Mouse (Mus musculus) brain, embryonic 18.5 days (tissue): ENCODE results near the gene Il16.
A peak's percentile ranks its signal among the peaks of the same experiment; 100 is the strongest.

Experiments used
- DNase-seq: peaks from one replicate; pipeline ENCODE4 v3.0.0-alpha.2; 2012; ENCODE audit warnings: low read depth, low spot score

The Il16 gene

DNA sequence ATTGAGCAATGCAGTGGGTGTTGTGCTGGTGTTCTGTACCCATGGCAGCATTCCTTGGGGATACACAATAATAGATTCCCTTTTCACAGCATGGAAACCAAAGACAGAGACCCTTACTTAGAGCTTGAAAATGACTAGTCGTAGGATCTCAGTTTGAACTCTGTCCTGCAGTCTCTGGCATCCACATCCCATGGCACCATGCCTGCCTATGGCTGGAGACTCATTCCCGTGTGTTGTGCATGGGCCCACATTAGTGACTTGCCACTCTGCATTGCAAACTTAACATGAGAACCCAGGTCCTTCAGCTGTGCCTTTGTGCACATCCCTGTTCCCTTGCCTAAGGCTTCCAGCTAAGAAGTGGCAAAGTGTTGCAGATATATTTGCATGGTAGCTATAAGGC lies 100.8 kb downstream of the Il16 start:
- DNase-seq: no peak

- DNase-seq: no peak
Observed at GRCm38 (mm10) chr7:83643581-83643980, 101.9 kb downstream of the Il16 start.

- no peak for DNase-seq
Observed at GRCm38 (mm10) chr7:83641163-83641562, 104.4 kb downstream of the Il16 start.

DNA sequence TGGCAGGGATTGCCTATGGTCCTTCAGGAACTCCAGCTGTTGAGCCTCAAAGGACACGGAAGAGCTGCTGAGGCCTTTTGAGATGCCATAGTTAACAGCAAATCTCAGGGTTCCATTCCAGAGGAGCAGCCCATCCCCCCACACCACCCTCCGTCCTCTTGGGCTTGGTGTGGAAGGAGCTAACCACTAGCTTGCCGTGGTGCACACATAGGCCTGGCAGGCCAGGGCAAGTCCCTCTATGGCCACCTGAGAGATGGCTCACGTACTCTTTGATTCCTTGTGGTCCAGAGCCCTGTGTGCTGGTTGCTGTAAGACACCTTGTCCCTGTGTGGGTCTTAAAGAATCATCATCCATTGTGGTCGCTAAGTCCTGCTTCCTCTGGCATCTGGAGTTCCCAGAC lies 104.9 kb downstream of the Il16 start:
- no peak for DNase-seq

DNA sequence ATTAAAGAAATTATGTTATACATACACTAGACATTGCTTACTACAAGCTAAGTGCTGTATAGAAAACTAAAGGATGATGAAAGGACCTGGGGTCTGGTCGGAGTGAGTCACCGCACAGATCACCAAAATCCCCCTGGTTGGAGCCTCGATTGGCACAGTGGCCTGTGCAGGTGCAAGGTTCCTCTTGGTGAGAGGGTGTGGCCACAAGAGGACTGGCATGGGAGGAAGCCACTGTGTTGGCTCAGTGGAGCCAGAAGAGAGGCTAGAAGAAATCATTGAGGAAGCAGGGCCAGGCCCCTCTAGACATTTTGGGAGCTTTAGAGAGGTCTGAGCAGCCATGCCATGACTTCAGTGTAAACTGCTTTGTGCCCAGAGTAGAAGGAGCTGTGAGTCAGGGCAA lies 106.4 kb downstream of the Il16 start:
- DNase-seq: no peak

DNA sequence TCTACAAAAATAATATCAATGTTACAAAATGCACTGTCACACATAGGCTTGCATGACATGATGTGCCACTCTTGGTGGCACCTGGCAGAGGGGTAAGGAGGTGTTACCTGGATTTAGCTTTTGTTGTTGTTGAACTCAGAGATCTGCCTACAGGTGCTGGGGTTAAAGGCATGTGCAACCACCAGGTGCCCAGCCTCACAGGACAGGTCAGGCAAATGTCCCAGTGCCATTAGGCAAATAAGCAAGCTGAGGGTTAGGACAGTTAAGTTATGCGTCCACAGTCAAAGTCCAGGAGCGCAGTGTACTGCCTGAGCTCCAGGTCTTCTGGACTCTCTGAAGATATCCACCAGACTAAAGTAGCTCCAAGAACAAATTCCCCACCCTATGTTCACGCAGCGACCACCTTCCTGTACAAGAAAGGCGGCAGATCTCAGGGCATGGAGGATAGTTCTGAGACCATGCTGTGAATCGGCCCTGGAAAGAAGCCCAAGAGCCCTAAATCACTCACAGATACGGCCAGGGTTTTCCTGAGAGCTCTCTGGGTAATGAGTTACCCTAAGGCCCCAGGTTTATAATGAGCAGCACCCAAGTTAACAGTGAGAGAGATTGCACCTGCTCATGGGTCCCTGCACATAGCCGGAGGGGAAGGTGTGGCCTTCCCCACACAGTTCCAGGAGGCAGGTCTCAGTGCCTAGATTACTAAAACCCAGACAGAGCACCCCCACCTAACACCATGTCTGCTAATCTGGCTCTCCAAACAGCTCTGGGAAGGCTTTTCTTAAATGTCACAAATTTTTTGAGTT lies 107.5 kb downstream of the Il16 start:
- DNase-seq: no peak

GRCm38 (mm10) chr7:83636425-83636824 lies 109.1 kb downstream of the Il16 start:
- DNase-seq: no peak

DNA sequence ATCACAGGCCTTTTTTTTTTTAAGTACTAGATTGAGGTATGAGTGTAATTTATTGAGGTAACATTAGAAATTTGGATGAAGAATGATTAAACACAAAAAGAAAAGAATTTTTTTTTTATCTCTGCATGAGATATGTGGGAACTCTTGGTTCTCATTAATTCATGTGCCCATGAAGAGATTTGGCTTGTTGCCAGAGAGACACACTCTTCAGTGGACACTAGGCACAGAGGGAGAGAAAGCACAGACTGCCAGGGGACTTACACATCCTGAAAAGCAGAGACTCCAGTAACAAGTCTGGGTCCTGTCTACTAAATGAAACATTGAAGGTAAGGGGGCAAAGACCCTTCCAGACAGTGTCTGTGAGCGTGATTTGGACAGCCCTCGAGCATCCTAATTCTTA lies 109.8 kb downstream of the Il16 start:
- DNase-seq: no peak

GRCm38 (mm10) chr7:83633856-83634255 lies 111.7 kb downstream of the Il16 start:
- no peak for DNase-seq

DNA sequence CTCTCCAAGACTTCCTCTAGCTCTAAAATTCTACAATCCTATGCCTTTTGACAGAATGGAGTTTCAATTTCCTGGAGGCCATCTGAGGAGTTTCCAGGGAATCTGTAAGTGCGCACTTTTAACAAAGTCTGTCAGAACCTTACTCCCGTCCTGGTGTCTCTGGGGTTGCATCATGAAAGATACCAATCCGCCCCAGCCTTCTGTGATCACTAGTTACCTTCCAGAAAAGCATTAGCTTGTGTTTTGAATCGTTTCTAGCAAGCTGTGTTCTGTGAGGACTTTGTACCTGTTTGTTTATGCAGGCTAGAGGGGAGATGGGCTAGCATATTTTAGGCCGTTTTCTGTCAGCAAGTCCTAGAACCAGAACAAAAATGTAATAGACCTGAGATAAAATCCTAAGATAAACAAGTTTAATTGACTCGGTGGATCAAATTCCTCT lies 112.8 kb downstream of the Il16 start:
- no peak for DNase-seq

GRCm38 (mm10) chr7:83631828-83632681 lies 113.5 kb downstream of the Il16 start, which contains the start of gene Stard5:
Gene Stard5 (plus strand): TSS chr7:83631959.
- DNase-seq: peak; percentile 86

- DNase-seq: peak; percentile 6
Observed at GRCm38 (mm10) chr7:83631073-83631827, 114.3 kb downstream of the Il16 start.

GRCm38 (mm10) chr7:83627369-83627768 lies 118.2 kb downstream of the Il16 start:
- no peak for DNase-seq

GRCm38 (mm10) chr7:83626557-83627257 lies 118.8 kb downstream of the Il16 start:
- DNase-seq: no peak

- DNase-seq: no peak
Observed at GRCm38 (mm10) chr7:83624065-83624464, 121.5 kb downstream of the Il16 start.

- no peak for DNase-seq
Observed at GRCm38 (mm10) chr7:83622582-83622981, 122.9 kb downstream of the Il16 start.

DNA sequence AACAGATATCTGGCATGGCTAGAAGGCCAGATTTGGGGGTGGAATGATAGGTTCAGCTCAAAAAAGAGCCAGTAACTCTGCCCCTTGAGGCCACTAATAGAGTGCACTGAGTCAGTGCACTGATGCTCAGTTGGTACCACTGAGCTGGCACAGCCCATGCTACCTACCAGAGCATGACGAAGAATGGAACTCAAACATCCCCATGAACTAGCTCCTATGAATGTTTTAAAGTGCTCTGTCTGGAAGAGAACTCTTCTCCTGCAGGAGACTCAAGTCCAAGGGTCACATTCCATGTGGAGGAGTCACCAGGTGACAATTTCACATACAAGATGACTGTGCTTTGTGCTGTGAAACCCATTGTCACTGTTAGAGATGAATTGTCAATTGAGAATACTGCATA lies 126.8 kb downstream of the Il16 start:
- no peak for DNase-seq

DNA sequence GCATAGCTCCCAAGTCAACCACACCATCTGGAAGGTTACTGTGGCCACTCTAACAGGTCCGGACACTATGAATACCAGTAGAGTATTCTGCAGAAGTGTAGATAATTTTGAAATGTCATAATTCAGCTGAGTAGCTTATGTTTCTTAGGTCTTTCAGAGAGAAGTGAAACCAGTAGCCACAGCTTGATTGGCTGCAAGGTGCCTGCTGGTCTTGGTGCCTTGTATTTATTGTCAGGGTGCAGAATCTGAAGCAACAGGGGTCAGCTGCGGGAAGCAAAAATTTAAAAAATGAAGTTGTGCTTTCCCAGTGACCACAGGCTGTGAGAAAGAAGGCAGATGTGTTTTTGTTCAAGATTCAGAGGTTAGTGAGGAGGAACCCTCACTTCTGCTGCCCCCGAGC lies 129.3 kb downstream of the Il16 start:
- no peak for DNase-seq

GRCm38 (mm10) chr7:83615815-83616214 lies 129.7 kb downstream of the Il16 start:
- DNase-seq: no peak

GRCm38 (mm10) chr7:83615272-83615671 lies 130.3 kb downstream of the Il16 start:
- no peak for DNase-seq

DNA sequence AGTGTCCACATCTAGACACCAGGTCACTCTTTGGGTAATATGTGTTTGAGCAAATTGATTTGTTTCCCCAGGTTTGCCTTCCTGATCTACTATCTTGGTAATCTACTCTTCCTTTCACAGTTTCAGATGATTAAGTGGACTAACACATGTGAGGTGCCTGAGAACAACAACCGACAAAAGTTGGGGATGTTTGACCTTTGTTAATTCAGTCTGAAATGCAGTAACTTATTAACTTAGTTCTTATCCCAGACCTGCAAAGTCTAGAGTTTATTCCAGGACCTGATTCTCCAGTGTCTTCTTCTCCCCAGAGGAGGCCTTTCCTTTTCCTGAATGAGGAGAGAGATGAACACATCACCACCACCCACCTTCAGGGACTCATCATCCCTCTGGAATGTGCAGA lies 133.6 kb downstream of the Il16 start:
- DNase-seq: no peak
